Mouse (Mus musculus): Measurements from ENCODE around the gene Rpl6.

DNA sequence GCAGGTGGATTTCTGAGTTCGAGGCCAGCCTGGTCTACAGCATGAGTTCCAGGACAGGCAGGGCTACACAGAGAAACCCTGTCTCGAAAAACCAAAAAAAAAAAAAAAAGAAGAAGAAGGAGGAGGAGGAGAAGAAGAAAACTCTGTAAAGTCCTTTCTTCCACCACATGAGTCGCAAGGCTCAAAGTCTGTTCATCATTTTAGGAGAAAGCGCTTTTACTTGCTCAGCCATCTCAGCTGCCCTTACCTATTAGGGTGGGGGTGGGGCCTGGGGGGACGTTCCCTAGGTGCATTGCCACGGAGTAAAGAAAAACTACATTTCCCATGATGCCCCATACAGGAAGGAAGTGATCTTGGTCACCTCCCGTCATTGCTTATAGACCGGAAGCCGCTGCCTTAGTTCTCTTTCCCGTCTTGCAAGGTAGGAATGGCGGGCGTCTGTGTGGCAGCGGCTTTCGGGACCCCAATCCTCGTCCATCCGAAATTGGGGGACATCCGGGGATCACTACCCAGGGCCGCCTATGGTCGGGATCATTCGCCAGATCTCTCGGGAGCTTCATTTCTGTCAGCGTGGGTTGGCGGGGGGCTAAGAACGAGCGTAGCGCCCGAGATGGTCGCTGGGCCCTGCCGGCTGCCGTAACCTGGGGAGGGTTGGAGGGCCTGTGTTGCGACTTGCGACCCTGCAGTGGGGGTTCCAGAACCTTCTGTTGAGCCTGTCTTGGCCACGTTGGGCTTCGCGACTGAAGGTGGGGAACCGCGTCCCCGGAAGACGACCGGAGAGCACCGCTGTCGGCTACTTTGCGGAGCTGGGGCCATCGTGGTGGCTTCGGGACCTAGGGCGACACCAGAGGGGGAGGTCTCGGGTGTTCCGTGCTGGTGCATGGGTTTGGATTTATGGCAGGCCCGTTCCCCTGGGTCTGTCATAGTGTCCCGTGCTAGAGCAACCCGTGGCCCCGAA, at the start of gene Rpl6:
- TF ChIP-seq CTCF (IDR thresholded peaks at IDR 0.05; ENCODE audit: low read depth, low read length) (no peak), GATA2 (IDR thresholded peaks at IDR 0.05; ENCODE audit: borderline replicate concordance, low read depth, low read length) (no peak), POLR2AphosphoS5 (IDR thresholded peaks at IDR 0.05; ENCODE audit: insufficient replicate concordance, low read depth, low read length) (no peak)

All from G1E (cell line).